Mouse (Mus musculus) CH12.LX (cell line): ENCODE measurements around the gene Megf8.

ENCODE experiments used
- CTCF ChIP-seq, 2 experiments: IDR thresholded peaks in 1 of 2; conservative IDR thresholded peaks in 1 of 2; 2 replicates each; pipeline ENCODE4 v1.5.1; 2011 to 2012; ENCODE audit warnings: low read depth in 2 of 2, low read length in 2 of 2, improper control_type of control experiment in 1 of 2, inconsistent platforms in 1 of 2, mild to moderate bottlenecking in 1 of 2, moderate library complexity in 1 of 2
- ETS1 ChIP-seq: conservative IDR thresholded peaks from 2 replicates; pipeline ENCODE4 v1.6.1; 2012; ENCODE audit warnings: low read depth, mild to moderate bottlenecking, inconsistent platforms, low read length, improper control_type of control experiment, moderate library complexity
- GABPA ChIP-seq: IDR thresholded peaks from 2 replicates; pipeline ENCODE4 v1.6.1; 2012; ENCODE audit warnings: low read depth, low read length, improper control_type of control experiment, inconsistent platforms; ENCODE audit not compliant: insufficient replicate concordance
- JUND ChIP-seq: conservative IDR thresholded peaks from 2 replicates; pipeline ENCODE4 v1.6.1; 2011; ENCODE audit warnings: low read depth, low read length, improper control_type of control experiment
- MEF2A ChIP-seq: IDR thresholded peaks from 2 replicates; pipeline ENCODE4 v1.6.1; 2014; ENCODE audit warnings: low read depth, mild to moderate bottlenecking, inconsistent platforms, low read length, improper control_type of control experiment, borderline replicate concordance
- POLR2A ChIP-seq: IDR thresholded peaks from 2 replicates; pipeline ENCODE4 v1.6.1; 2011; ENCODE audit warnings: low read depth, mild to moderate bottlenecking, improper control_type of control experiment, low read length
- USF1 ChIP-seq: IDR thresholded peaks from 2 replicates; pipeline ENCODE4 v1.6.1; 2014; ENCODE audit warnings: low read depth, mild to moderate bottlenecking, inconsistent platforms, low read length, improper control_type of control experiment
- ZC3H11A ChIP-seq: IDR thresholded peaks from 2 replicates; pipeline ENCODE4 v1.6.1; 2012; ENCODE audit warnings: low read depth, mild to moderate bottlenecking, inconsistent platforms, low read length, improper control_type of control experiment
- ZMIZ1 ChIP-seq: IDR thresholded peaks from 2 replicates; pipeline ENCODE4 v1.6.1; 2012; ENCODE audit warnings: low read depth, mild to moderate bottlenecking, inconsistent platforms, low read length, improper control_type of control experiment
- ZNF384 ChIP-seq: IDR thresholded peaks from 2 replicates; pipeline ENCODE4 v1.6.1; 2012; ENCODE audit warnings: low read depth, low read length, improper control_type of control experiment, inconsistent platforms

- TF ChIP-seq POLR2A (no peak), CTCF (conservative IDR thresholded peaks at IDR 0.05 in 1 of 2, IDR thresholded peaks at IDR 0.05 in 1 of 2; ENCODE audit: low read depth in 2 of 2, low read length in 2 of 2) (no peak), MEF2A (no peak), GABPA (no peak), JUND (no peak), ETS1 (no peak), ZMIZ1 (no peak), ZNF384 (no peak), USF1 (no peak), ZC3H11A (no peak)
Observed at GRCm38 (mm10) chr7:25384318-25384717, 67.4 kb downstream of the Megf8 start.
